Mouse (Mus musculus): ENCODE measurements around the gene Hnrnpu. TPM values are rescaled to one million over a fixed set of nuclear protein-coding genes. Genes with fewer than 3 reads are reported as not detected.
"Not testable (repeated sequence)": the region's sequence is repeated elsewhere in the genome, so short reads cannot be mapped to it uniquely, and the experiment has no call there.

Gene Hnrnpu
- polyA plus RNA-seq, 1 experiment from 2014 or later, result 372 TPM

DNA sequence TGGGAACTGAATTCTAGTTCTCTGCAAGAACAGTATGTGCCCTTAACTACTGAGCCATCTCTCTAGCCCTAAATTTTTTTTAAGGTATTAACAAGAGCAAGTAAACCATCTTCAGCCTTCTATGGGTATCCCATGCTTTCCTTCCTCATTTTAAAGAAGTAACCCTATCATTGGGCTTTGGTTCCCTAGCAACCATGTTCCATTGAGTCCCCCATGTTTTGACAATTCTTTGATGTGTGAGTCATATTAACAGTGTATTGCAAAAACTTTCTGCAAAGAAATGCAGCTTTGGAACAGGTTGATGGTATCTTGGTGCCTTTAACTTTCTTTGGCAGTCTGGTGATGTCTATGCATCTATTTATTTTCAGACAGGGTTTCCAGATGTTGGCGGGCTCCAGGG is 43.5 kb downstream of the Hnrnpu start:
- Histone ChIP-seq H3K9me3 (no peaks in the 10 kb centered on the region), H3K27ac (no peak overlapping the region), H3K4me2 (replicated peaks) (no peak overlapping the region), H3K36me3 (no peaks in the 10 kb centered on the region), H3K4me1 (replicated peaks) (no peaks in the 10 kb centered on the region), H3K4me3 (replicated peaks) (no peak overlapping the region), H3K9ac (replicated peaks) (no peak overlapping the region), H3K27me3 (no peaks in the 10 kb centered on the region)
- ATAC-seq, result no peak
- WGBS, result 92% methylated on average over 1 of the region's 1 CpGs

DNA sequence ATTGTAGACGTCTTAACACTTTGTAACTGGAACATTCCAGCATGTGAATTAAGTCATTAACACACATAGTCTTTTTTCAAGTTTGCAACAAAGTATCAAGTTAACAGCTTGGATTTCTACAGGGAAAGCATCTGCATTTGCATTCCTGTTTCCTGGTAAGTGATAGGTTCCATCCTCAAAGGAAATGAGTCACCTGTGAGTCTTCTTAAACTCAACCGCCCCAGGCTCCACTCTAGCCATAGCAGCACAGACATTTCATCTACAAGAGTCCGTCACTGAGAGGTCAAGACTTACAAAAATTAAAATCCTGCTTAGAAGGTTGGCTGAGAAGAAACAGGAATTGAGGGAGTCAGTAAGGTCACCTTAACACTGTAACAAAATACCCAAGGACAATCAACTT is 45.9 kb downstream of the Hnrnpu start:
- ATAC-seq, result no peak
- no peaks in the 10 kb centered on the region for H3K27me3 ChIP-seq
- H3K27ac ChIP-seq, result no peak overlapping the region
- 91% methylated on average over 3 of the region's 3 CpGs for WGBS
- H3K9me3 ChIP-seq, result no peaks in the 10 kb centered on the region
- no peak overlapping the region for H3K4me3 ChIP-seq (replicated peaks)
- H3K4me2 ChIP-seq (replicated peaks), result no peak overlapping the region
- no peaks in the 10 kb centered on the region for H3K4me1 ChIP-seq (replicated peaks)
- H3K36me3 ChIP-seq, result no peaks in the 10 kb centered on the region
- no peak overlapping the region for H3K9ac ChIP-seq (replicated peaks)

DNA sequence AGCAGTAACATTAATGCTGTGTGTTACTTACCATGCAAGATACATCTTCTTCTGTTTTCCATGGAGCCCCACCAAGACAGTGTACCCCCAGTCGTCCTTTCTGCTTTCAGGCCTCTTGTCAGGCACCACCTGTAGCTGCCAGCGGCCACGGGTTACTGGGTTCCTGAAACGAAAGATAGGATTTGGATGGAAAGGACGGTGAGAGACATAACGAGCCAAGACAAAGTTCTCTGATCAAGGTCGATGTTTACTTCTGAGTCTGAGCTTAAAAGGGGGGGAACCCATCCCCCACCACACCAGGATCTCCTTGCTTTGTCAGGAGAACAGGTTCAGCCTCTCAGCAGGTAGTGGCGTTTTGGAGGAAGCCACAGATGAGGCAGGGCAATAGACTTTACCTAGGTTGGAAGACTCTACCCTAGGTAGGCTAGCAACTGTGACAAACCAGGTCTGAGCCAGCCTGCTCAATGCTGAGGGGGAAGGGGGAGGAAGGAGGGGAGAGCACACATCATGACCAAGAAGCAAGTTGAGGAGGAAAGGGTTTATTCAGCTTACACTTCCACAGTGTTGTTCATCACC is 49.9 kb downstream of the Hnrnpu start:
- H3K4me2 ChIP-seq (replicated peaks), result no peak overlapping the region
- H3K9me3 ChIP-seq, result no peaks in the 10 kb centered on the region
- H3K27ac ChIP-seq, result no peak overlapping the region
- WGBS, result 66% methylated on average over 8 of the region's 8 CpGs
- H3K27me3 ChIP-seq, result no peaks in the 10 kb centered on the region
- H3K4me1 ChIP-seq (replicated peaks), result no peaks in the 10 kb centered on the region
- no peak overlapping the region for H3K9ac ChIP-seq (replicated peaks)
- no peaks in the 10 kb centered on the region for H3K36me3 ChIP-seq
- ATAC-seq, result no peak
- H3K4me3 ChIP-seq (replicated peaks), result no peak overlapping the region

- no peak overlapping the region for H3K4me3 ChIP-seq (replicated peaks)
- no peak overlapping the region for H3K27ac ChIP-seq
- ATAC-seq, result no peak
- 66% methylated on average over 2 of the region's 2 CpGs for WGBS
- no peaks in the 10 kb centered on the region for H3K36me3 ChIP-seq
- H3K27me3 ChIP-seq, result no peaks in the 10 kb centered on the region
- no peak overlapping the region for H3K4me2 ChIP-seq (replicated peaks)
- no peaks in the 10 kb centered on the region for H3K9me3 ChIP-seq
- H3K9ac ChIP-seq (replicated peaks), result no peak overlapping the region
- H3K4me1 ChIP-seq (replicated peaks), result no peaks in the 10 kb centered on the region
These were observed 53.5 kb downstream of the Hnrnpu start for GRCm38 (mm10) chr1:178283946-178284720.

DNA sequence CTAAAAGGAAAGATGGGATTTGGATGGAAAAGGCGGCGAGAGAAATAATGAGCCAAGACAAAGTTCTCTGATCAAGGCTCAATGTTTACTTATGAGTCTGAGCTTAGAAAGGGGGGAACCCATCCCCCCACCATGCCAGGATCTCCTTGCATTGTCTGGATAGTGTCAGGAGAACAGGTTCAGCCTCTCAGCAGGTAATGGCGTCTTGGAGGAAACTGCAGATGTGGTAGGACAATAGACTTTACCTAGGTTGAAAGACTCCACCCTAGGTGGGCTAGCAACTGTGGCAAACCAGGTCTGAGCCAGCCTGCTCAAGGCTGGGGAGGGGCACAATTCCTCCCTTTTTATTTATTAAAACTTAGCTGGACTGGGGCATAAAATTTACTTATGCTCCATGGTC is 54.3 kb downstream of the Hnrnpu start:
- H3K4me1 ChIP-seq (replicated peaks); H3K9me3 ChIP-seq; H3K9ac ChIP-seq (replicated peaks); H3K4me2 ChIP-seq (replicated peaks); H3K4me3 ChIP-seq (replicated peaks); ATAC-seq; H3K36me3 ChIP-seq; H3K27me3 ChIP-seq; H3K27ac ChIP-seq: not testable (repeated sequence)
- WGBS, result 83% methylated on average over 3 of the region's 3 CpGs

GRCm38 (mm10) chr1:178276054-178276911 is 61.3 kb downstream of the Hnrnpu start:
- 0 out of 2 replicates have a peak, but pooled peaks cover 7% of the 10 kb centered on the region for H3K4me1 ChIP-seq (replicated peaks)
- peak; percentile 93 for ATAC-seq
- no peaks in the 10 kb centered on the region for H3K9me3 ChIP-seq
- H3K27ac ChIP-seq, result peak overlapping the region; percentile 87
- H3K9ac ChIP-seq (replicated peaks), result peak overlapping the region; percentile 83
- H3K36me3 ChIP-seq, result no peaks in the 10 kb centered on the region
- H3K4me2 ChIP-seq (replicated peaks), result peak overlapping the region; percentile 66
- no peaks in the 10 kb centered on the region for H3K27me3 ChIP-seq
- H3K4me3 ChIP-seq (replicated peaks), result peak overlapping the region; percentile 64
- under 1% methylated on average over 85 of the region's 87 CpGs for WGBS

DNA sequence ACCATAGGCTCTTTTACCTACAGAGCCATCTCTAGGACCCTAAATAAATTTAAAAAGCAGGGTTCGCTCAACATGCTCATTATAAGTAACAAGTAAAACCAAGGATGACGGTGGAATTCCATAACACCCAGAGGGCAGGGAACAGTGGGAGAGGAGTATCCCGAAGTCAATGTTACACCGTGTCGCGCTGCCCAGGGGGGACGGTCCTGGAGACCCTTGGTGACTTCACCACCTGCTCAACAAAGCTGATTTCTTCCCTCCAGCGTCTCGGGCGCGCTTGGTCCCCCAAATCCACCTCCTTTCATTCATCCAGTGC is 61.9 kb downstream of the Hnrnpu start:
- ATAC-seq, result peak; percentile 73
- Histone ChIP-seq H3K4me1 (replicated peaks) (0 out of 2 replicates have a peak, but pooled peaks cover 7% of the 10 kb centered on the region), H3K27ac (peak overlapping the region; percentile 87), H3K9ac (replicated peaks) (peak overlapping the region; percentile 83), H3K9me3 (no peaks in the 10 kb centered on the region), H3K4me2 (replicated peaks) (peak overlapping the region; percentile 66), H3K36me3 (no peaks in the 10 kb centered on the region), H3K4me3 (replicated peaks) (peak overlapping the region; percentile 64), H3K27me3 (no peaks in the 10 kb centered on the region)
- WGBS, result 8% methylated on average over 11 of the region's 11 CpGs

GRCm38 (mm10) chr1:178275174-178275730 is 62.3 kb downstream of the Hnrnpu start:
- Histone ChIP-seq H3K9ac (replicated peaks) (peak overlapping the region; percentile 83; the same call in 1 of the 2 replicates), H3K4me1 (replicated peaks) (0 out of 2 replicates have a peak, but pooled peaks cover 7% of the 10 kb centered on the region), H3K27me3 (no peaks in the 10 kb centered on the region), H3K36me3 (no peaks in the 10 kb centered on the region), H3K4me3 (replicated peaks) (peak overlapping the region; percentile 64), H3K9me3 (no peaks in the 10 kb centered on the region), H3K4me2 (replicated peaks) (peak overlapping the region; percentile 66), H3K27ac (no peak overlapping the region)
- peak; percentile 3; the same call in 1 of the 2 replicates for ATAC-seq
- WGBS, result 53% methylated on average over 9 of the region's 9 CpGs

Small RNA genes lying within 50 kb of the gene (microRNA-seq; reads per million reads assigned to microRNA genes)
- not detected for gene Gm27458

Other genes starting within 250 kb of the Hnrnpu start
- gene Desi2, start 150.4 kb downstream of the Hnrnpu start, polyA plus RNA-seq (2015; fragmentation: Nextera tagmentation; extraction: Ambion mirVana), result 18.5 and 19.7 TPM in 2 replicates
- 160 and 172 TPM in 2 replicates for gene Cox20, start 18.7 kb downstream of the Hnrnpu start, polyA plus RNA-seq (2015; fragmentation: Nextera tagmentation; extraction: Ambion mirVana)
- 8.8 and 9.0 TPM in 2 replicates for gene Efcab2, start 68.3 kb upstream of the Hnrnpu start, polyA plus RNA-seq (2015; fragmentation: Nextera tagmentation; extraction: Ambion mirVana)
- gene Kif26b, start 191.3 kb upstream of the Hnrnpu start, polyA plus RNA-seq (2015; fragmentation: Nextera tagmentation; extraction: Ambion mirVana), result 5.4 and 5.7 TPM in 2 replicates